Mouse (Mus musculus): ENCODE results near the gene Ubr2.

DNA sequence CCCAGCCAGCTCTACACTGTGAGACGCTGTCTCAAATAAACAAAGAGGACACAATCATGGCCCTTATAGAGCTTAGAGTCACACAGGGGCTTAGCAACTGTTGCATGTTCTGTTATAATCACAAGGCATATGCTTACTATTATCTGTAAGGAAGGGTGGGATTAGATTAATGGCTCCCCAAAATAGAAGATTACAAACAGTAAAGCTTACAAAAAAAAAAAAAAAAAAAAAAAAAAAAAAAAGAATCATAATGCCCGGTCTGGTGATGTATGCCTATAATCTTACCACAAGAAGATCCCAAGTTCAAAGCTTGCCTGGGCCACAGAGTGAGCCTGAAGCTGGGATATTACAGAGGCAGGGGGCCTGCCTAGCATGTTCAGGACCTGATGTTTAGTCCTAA, 130.0 kb downstream of the Ubr2 start:
- TF ChIP-seq POLR2A (IDR thresholded peaks at IDR 0.05; ENCODE audit: insufficient read depth, low read length) (no peak), CTCF (IDR thresholded peaks at IDR 0.05; ENCODE audit: low read depth, low read length) (no peak), EP300 (IDR thresholded peaks at IDR 0.05; ENCODE audit: insufficient read depth, low read depth, low read length) (no peak)
